Mouse (Mus musculus) large intestine, adult 2 months (tissue): ENCODE results near the gene Ddost. TPM values are rescaled to one million over a fixed set of nuclear protein-coding genes. Genes with fewer than 3 reads are reported as not detected.
"Not testable (repeated sequence)": the region's sequence is repeated elsewhere in the genome, so short reads cannot be mapped to it uniquely, and the experiment has no call there.

Experiments
- DNase-seq: peaks from one replicate; pipeline ENCODE4 v3.0.0-alpha.2; 2012; ENCODE audit warnings: low read depth, low spot score
- WGBS: fragments of 180-500 bp; shearing (Covaris S2); methylation state at CpG from one replicate; pipeline ENCODE4 v1.1.7; 2018; 5-methylcytosine and 5-hydroxymethylcytosine counted together
- polyA plus RNA-seq: library from polyadenylated mRNA; depleted of rRNA; stranded (reverse); fragments of >200 nt; gene quantifications from 2 replicates; pipeline ENCODE4 v1.2.3, GENCODE M21; 2012

Gene Ddost
- polyA plus RNA-seq, 1 experiment = 340 TPM

- 38% methylated on average over 12 of the region's 12 CpGs for WGBS
- DNase-seq = no peak
Measured at GRCm38 (mm10) chr4:138307739-138308138, 3.2 kb downstream of the Ddost start.

GRCm38 (mm10) chr4:138310311-138310910, 5.9 kb downstream of the Ddost start:
- DNase-seq = no peak
- 87% methylated on average over 19 of the region's 19 CpGs for WGBS

GRCm38 (mm10) chr4:138311595-138311994, 7.1 kb downstream of the Ddost start:
- no peak for DNase-seq
- WGBS = 40% methylated on average over 8 of the region's 8 CpGs

- 92% methylated on average over 3 of the region's 3 CpGs for WGBS
- no peak for DNase-seq
Measured at GRCm38 (mm10) chr4:138312105-138312504, 7.6 kb downstream of the Ddost start.

GRCm38 (mm10) chr4:138313021-138313420, 8.5 kb downstream of the Ddost start:
- no peak for DNase-seq
- WGBS = 83% methylated on average over 11 of the region's 11 CpGs

- WGBS = 89% methylated on average over 4 of the region's 4 CpGs
- no peak for DNase-seq
Measured at GRCm38 (mm10) chr4:138313795-138314194, 9.3 kb downstream of the Ddost start.

- no peak for DNase-seq
- WGBS = 74% methylated on average over 9 of the region's 9 CpGs
Measured at GRCm38 (mm10) chr4:138315781-138316180, 11.3 kb downstream of the Ddost start.

- 92% methylated on average over 6 of the region's 6 CpGs for WGBS
- no peak for DNase-seq
Measured at GRCm38 (mm10) chr4:138316369-138316768, 11.8 kb downstream of the Ddost start.

- 61% methylated on average over 6 of the region's 6 CpGs for WGBS
- no peak for DNase-seq
Measured at GRCm38 (mm10) chr4:138318509-138319266, 14.2 kb downstream of the Ddost start.

GRCm38 (mm10) chr4:138319508-138319907, 15.0 kb downstream of the Ddost start:
- WGBS = 28% methylated on average over 10 of the region's 10 CpGs
- DNase-seq = no peak

GRCm38 (mm10) chr4:138320711-138321110, 16.2 kb downstream of the Ddost start:
- DNase-seq = no peak
- 77% methylated on average over 11 of the region's 11 CpGs for WGBS

- WGBS = 80% methylated on average over 7 of the region's 7 CpGs
- no peak for DNase-seq
Measured at GRCm38 (mm10) chr4:138321488-138321887, 17.0 kb downstream of the Ddost start.

- no peak for DNase-seq
- WGBS = 59% methylated on average over 4 of the region's 4 CpGs
Measured at GRCm38 (mm10) chr4:138322692-138323091, 18.2 kb downstream of the Ddost start.

- DNase-seq = no peak
- 24% methylated on average over 4 of the region's 4 CpGs for WGBS
Measured at GRCm38 (mm10) chr4:138323753-138324152, 19.2 kb downstream of the Ddost start.

GRCm38 (mm10) chr4:138324451-138324850, 19.9 kb downstream of the Ddost start:
- WGBS = 88% methylated on average over 3 of the region's 3 CpGs
- no peak for DNase-seq

- WGBS = 2% methylated on average over 45 of the region's 45 CpGs
- no peak for DNase-seq
Measured at GRCm38 (mm10) chr4:138325466-138326076, 21.0 kb downstream of the Ddost start.

- no peak for DNase-seq
- WGBS = 2% methylated on average over 41 of the region's 41 CpGs
Measured at GRCm38 (mm10) chr4:138326077-138326695, 21.7 kb downstream of the Ddost start, which contains the start of gene Pink1. Pink1 (minus strand) TSS chr4:138326307.

- WGBS = 69% methylated on average over 9 of the region's 12 CpGs
- not testable (repeated sequence) for DNase-seq
Measured at GRCm38 (mm10) chr4:138327155-138327554, 22.6 kb downstream of the Ddost start.

- DNase-seq = no peak
- WGBS = 71% methylated on average over 7 of the region's 7 CpGs
Measured at GRCm38 (mm10) chr4:138327891-138328470, 23.5 kb downstream of the Ddost start.

GRCm38 (mm10) chr4:138330264-138330671, 25.7 kb downstream of the Ddost start:
- DNase-seq = no peak

More at GRCm38 (mm10) chr4:138330264-138330671, 25.7 kb downstream of the Ddost start:
- 38% methylated on average over 15 of the region's 15 CpGs for WGBS
